Mouse (Mus musculus): ENCODE data around the gene Adamts1. TPM values are rescaled to one million over a fixed set of nuclear protein-coding genes. Genes with fewer than 3 reads are reported as not detected.

The Adamts1 gene
- polyA plus RNA-seq (2012; rRNA removed) = 13.2 and 13.7 TPM in 2 replicates

GRCm38 (mm10) chr16:85802954-85803353 lies at the start of gene Adamts1:
Adamts1 (minus strand) TSS chr16:85803113.
- 0 out of 2 replicates have a peak within 1 kb of the TSS, but pooled peaks have one; percentile 51 for H3K27ac ChIP-seq (ENCODE audit: insufficient read depth, low read length)
- DNase-seq = peak; percentile 61 to 62
- TF ChIP-seq POLR2A (IDR thresholded peaks at IDR 0.05; ENCODE audit: borderline replicate concordance, insufficient read depth, low read length) (peak; percentile 32; the same call in 1 of the 2 replicates), CTCF (IDR thresholded peaks at IDR 0.05; ENCODE audit: borderline replicate concordance, insufficient read depth, low read depth, low read length) (no peak)
- H3K4me3 ChIP-seq (replicated peaks; ENCODE audit: insufficient read depth, low read depth, low read length) = peak within 1 kb of the TSS; percentile 70
- H3K4me1 ChIP-seq (ENCODE audit: control insufficient read depth, insufficient read depth, low read length) = peaks cover 3% of the 10 kb centered on the region; the same call in 1 of the 2 replicates
- no peaks in the 10 kb centered on the region for H3K27me3 ChIP-seq (ENCODE audit: control insufficient read depth, insufficient read depth, low read length)
- WGBS = under 1% methylated on average over 26 of the region's 26 CpGs

- TF ChIP-seq POLR2A (IDR thresholded peaks at IDR 0.05; ENCODE audit: borderline replicate concordance, insufficient read depth, low read length) (no peak), CTCF (IDR thresholded peaks at IDR 0.05; ENCODE audit: borderline replicate concordance, insufficient read depth, low read depth, low read length) (no peak)
- Histone ChIP-seq H3K4me3 (replicated peaks; ENCODE audit: insufficient read depth, low read depth, low read length) (no peak overlapping the region), H3K4me1 (ENCODE audit: control insufficient read depth, insufficient read depth, low read length) (no peaks in the 10 kb centered on the region), H3K27me3 (ENCODE audit: control insufficient read depth, insufficient read depth, low read length) (no peaks in the 10 kb centered on the region), H3K27ac (ENCODE audit: insufficient read depth, low read length) (no peak overlapping the region)
- WGBS = 82% methylated on average over 3 of the region's 3 CpGs
- no peak for DNase-seq
Observed at GRCm38 (mm10) chr16:85827066-85827465, 24.2 kb upstream of the Adamts1 start.

DNA sequence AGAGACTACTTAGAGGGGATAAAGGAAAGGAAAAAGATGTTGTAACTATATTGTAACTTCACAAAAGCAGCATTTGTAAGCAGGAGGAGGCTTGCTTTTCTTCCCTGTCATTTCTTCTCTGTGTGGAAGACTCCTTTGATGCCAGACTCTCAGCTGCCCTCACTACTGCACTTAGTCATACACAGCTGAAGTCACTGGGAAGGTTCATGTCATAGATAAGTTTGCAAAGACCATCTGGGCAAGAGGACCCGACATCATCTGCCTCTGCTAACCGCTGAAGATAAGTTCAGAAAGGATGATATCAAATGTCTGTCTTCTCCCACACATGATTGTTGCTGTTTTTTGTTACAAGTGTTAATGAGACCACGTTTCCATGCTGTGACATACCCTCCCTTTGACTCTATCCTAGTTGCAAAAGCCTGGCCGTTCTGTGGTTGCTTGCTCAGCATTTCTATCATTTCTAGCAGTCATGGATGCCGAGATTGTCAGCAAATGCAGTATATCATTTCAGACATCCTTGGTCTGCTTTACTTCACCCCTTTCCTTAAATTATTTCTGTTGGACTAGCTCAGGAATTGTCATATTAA lies 19.5 kb upstream of the Adamts1 start:
- Histone ChIP-seq H3K4me1 (ENCODE audit: control insufficient read depth, insufficient read depth, low read length) (no peaks in the 10 kb centered on the region), H3K27me3 (ENCODE audit: control insufficient read depth, insufficient read depth, low read length) (no peaks in the 10 kb centered on the region), H3K4me3 (replicated peaks; ENCODE audit: insufficient read depth, low read depth, low read length) (no peak overlapping the region), H3K27ac (ENCODE audit: insufficient read depth, low read length) (no peak overlapping the region)
- no peak for TF ChIP-seq POLR2A (IDR thresholded peaks at IDR 0.05; ENCODE audit: borderline replicate concordance, insufficient read depth, low read length)
- TF ChIP-seq CTCF (IDR thresholded peaks at IDR 0.05; ENCODE audit: borderline replicate concordance, insufficient read depth, low read depth, low read length) = no peak
- 81% methylated on average over 5 of the region's 5 CpGs for WGBS
- no peak for DNase-seq

GRCm38 (mm10) chr16:85819808-85820458 lies 17.0 kb upstream of the Adamts1 start:
- TF ChIP-seq CTCF (IDR thresholded peaks at IDR 0.05; ENCODE audit: borderline replicate concordance, insufficient read depth, low read depth, low read length) (no peak), POLR2A (IDR thresholded peaks at IDR 0.05; ENCODE audit: borderline replicate concordance, insufficient read depth, low read length) (no peak)
- DNase-seq = no peak

DNA sequence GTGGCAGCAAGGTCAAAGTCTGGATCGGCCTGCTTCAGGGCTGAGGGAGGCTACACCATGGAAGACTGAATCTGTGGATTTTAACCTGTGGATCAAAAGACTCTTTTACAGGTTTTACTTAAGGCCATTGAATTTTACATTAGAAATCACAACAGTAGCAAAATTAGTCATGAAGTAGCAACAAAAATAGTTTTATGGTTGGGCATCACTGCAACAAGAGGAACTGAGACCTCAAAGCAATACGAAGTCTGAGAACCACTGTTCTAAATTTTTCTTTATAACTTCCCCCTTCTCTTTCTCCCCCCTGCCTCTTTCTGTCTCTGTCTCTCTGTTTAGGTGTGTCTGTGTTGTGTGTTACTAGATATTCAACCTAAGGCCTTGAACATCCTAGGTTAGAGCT lies 11.2 kb upstream of the Adamts1 start:
- Histone ChIP-seq H3K27me3 (ENCODE audit: control insufficient read depth, insufficient read depth, low read length) (no peaks in the 10 kb centered on the region), H3K4me1 (ENCODE audit: control insufficient read depth, insufficient read depth, low read length) (no peaks in the 10 kb centered on the region), H3K27ac (ENCODE audit: insufficient read depth, low read length) (no peak overlapping the region), H3K4me3 (replicated peaks; ENCODE audit: insufficient read depth, low read depth, low read length) (no peak overlapping the region)
- DNase-seq = no peak
- 64% methylated on average over 2 of the region's 2 CpGs for WGBS
- TF ChIP-seq CTCF (IDR thresholded peaks at IDR 0.05; ENCODE audit: borderline replicate concordance, insufficient read depth, low read depth, low read length) = no peak
- TF ChIP-seq POLR2A (IDR thresholded peaks at IDR 0.05; ENCODE audit: borderline replicate concordance, insufficient read depth, low read length) = no peak

More at GRCm38 (mm10) chr16:85819808-85820458, 17.0 kb upstream of the Adamts1 start:
- 49% methylated on average over 5 of the region's 5 CpGs for WGBS
- Histone ChIP-seq H3K27ac (ENCODE audit: insufficient read depth, low read length) (no peak overlapping the region), H3K4me1 (ENCODE audit: control insufficient read depth, insufficient read depth, low read length) (no peaks in the 10 kb centered on the region), H3K27me3 (ENCODE audit: control insufficient read depth, insufficient read depth, low read length) (no peaks in the 10 kb centered on the region), H3K4me3 (replicated peaks; ENCODE audit: insufficient read depth, low read depth, low read length) (no peak overlapping the region)

DNA sequence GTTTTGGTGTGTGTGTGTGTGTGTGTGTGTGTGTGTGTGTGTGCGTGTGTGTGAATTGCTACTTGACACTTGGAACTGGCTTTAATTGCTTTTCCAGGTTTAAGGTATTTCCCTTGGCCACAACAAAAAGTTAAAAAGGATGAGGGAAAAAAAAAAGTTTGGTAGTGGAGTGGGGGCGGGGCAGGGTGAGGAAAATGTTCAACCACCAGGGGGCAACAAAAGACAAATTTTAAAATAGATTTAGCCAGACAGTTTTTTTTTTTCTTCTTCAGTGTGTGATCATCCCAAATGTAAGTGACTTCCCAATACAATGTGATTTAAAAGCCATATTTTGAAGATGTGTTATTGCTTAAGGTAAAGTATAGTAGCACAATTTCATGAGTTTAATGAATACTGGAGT lies 4.7 kb upstream of the Adamts1 start:
- no peak overlapping the region for H3K4me3 ChIP-seq (replicated peaks; ENCODE audit: insufficient read depth, low read depth, low read length)
- peak; percentile 46 to 52 for DNase-seq
- 14% methylated on average over 2 of the region's 2 CpGs for WGBS
- no peaks in the 10 kb centered on the region for H3K4me1 ChIP-seq (ENCODE audit: control insufficient read depth, insufficient read depth, low read length)
- no peak overlapping the region for H3K27ac ChIP-seq (ENCODE audit: insufficient read depth, low read length)
- H3K27me3 ChIP-seq (ENCODE audit: control insufficient read depth, insufficient read depth, low read length) = no peaks in the 10 kb centered on the region
- TF ChIP-seq POLR2A (IDR thresholded peaks at IDR 0.05; ENCODE audit: borderline replicate concordance, insufficient read depth, low read length) (no peak), CTCF (IDR thresholded peaks at IDR 0.05; ENCODE audit: borderline replicate concordance, insufficient read depth, low read depth, low read length) (peak; percentile 44; the same call in 1 of the 2 replicates)

- H3K27me3 ChIP-seq (ENCODE audit: control insufficient read depth, insufficient read depth, low read length) = no peaks in the 10 kb centered on the region
- H3K4me3 ChIP-seq (replicated peaks; ENCODE audit: insufficient read depth, low read depth, low read length) = no peak overlapping the region
- DNase-seq = peak; percentile 35 to 42
- H3K27ac ChIP-seq (ENCODE audit: insufficient read depth, low read length) = no peak overlapping the region
- TF ChIP-seq CTCF (IDR thresholded peaks at IDR 0.05; ENCODE audit: borderline replicate concordance, insufficient read depth, low read depth, low read length) (peak; percentile 17; the same call in 1 of the 2 replicates), POLR2A (IDR thresholded peaks at IDR 0.05; ENCODE audit: borderline replicate concordance, insufficient read depth, low read length) (no peak)
- WGBS = 22% methylated on average over 3 of the region's 3 CpGs
- H3K4me1 ChIP-seq (ENCODE audit: control insufficient read depth, insufficient read depth, low read length) = no peaks in the 10 kb centered on the region
Observed at GRCm38 (mm10) chr16:85807072-85807471, 4.2 kb upstream of the Adamts1 start.

- 21% methylated on average over 2 of the region's 2 CpGs for WGBS
- Histone ChIP-seq H3K27me3 (ENCODE audit: control insufficient read depth, insufficient read depth, low read length) (no peaks in the 10 kb centered on the region), H3K4me1 (ENCODE audit: control insufficient read depth, insufficient read depth, low read length) (no peaks in the 10 kb centered on the region), H3K4me3 (replicated peaks; ENCODE audit: insufficient read depth, low read depth, low read length) (no peak overlapping the region), H3K27ac (ENCODE audit: insufficient read depth, low read length) (no peak overlapping the region)
- TF ChIP-seq CTCF (IDR thresholded peaks at IDR 0.05; ENCODE audit: borderline replicate concordance, insufficient read depth, low read depth, low read length) (no peak), POLR2A (IDR thresholded peaks at IDR 0.05; ENCODE audit: borderline replicate concordance, insufficient read depth, low read length) (no peak)
- DNase-seq = no peak
Observed at GRCm38 (mm10) chr16:85805581-85805980, 2.7 kb upstream of the Adamts1 start.
